Mouse (Mus musculus) limb, embryonic 15.5 days (tissue): ENCODE measurements around the gene Wwox. TPM values are rescaled to one million over a fixed set of nuclear protein-coding genes. Genes with fewer than 3 reads are reported as not detected.

ENCODE experiments used
- ATAC-seq: fragments of 200-750 bp; cut with Nextera tagmentation; 2 replicates; pipeline ENCODE4 v1.8.0; 2017; ENCODE audit warnings: low read depth, moderate TSS enrichment; ENCODE audit not compliant: insufficient number of reproducible peaks, low FRiP score, low TSS enrichment
- H3K27ac ChIP-seq: fragments of 300-500 bp; sonication (generic); 2 replicates; pipeline ENCODE4 v1.5.1; 2015; ENCODE audit warnings: moderate library complexity, mild to moderate bottlenecking, inconsistent platforms
- H3K27me3 ChIP-seq: fragments of 300-500 bp; sonication (generic); 2 replicates; pipeline ENCODE4 v1.6.1; 2015; ENCODE audit warnings: inconsistent platforms
- H3K36me3 ChIP-seq: fragments of 300-500 bp; sonication (generic); 2 replicates; pipeline ENCODE4 v1.6.1; 2015; ENCODE audit warnings: inconsistent platforms
- H3K4me1 ChIP-seq: fragments of 300-500 bp; sonication (generic); 2 replicates; pipeline ENCODE4 v1.6.1; 2015; ENCODE audit warnings: inconsistent platforms
- H3K4me2 ChIP-seq: fragments of 300-500 bp; sonication (generic); 2 replicates; pipeline ENCODE4 v1.6.1; 2015; ENCODE audit warnings: mild to moderate bottlenecking, inconsistent platforms
- H3K4me3 ChIP-seq: fragments of 300-500 bp; sonication (generic); 2 replicates; pipeline ENCODE4 v1.5.1; 2015; ENCODE audit warnings: mild to moderate bottlenecking, inconsistent platforms
- H3K9ac ChIP-seq: fragments of 300-500 bp; sonication (generic); 2 replicates; pipeline ENCODE4 v1.6.1; 2015; ENCODE audit warnings: inconsistent platforms
- H3K9me3 ChIP-seq: fragments of 300-500 bp; sonication (generic); 2 replicates; pipeline ENCODE4 v1.6.1; 2016; ENCODE audit warnings: inconsistent platforms
- WGBS: fragments of 180-500 bp; shearing (Covaris S2); methylation state at CpG from one replicate; pipeline ENCODE4 v1.1.7; 2015; 5-methylcytosine and 5-hydroxymethylcytosine counted together
- polyA plus RNA-seq: library from polyadenylated mRNA; unstranded; fragments of >200 nt; fragmentation: Nextera tagmentation; extraction: Ambion mirVana; gene quantifications from 2 replicates; pipeline ENCODE4 v1.2.1, GENCODE M21; 2015

The Wwox gene
- polyA plus RNA-seq, 1 experiment from 2014 or later: 10.4 TPM

DNA sequence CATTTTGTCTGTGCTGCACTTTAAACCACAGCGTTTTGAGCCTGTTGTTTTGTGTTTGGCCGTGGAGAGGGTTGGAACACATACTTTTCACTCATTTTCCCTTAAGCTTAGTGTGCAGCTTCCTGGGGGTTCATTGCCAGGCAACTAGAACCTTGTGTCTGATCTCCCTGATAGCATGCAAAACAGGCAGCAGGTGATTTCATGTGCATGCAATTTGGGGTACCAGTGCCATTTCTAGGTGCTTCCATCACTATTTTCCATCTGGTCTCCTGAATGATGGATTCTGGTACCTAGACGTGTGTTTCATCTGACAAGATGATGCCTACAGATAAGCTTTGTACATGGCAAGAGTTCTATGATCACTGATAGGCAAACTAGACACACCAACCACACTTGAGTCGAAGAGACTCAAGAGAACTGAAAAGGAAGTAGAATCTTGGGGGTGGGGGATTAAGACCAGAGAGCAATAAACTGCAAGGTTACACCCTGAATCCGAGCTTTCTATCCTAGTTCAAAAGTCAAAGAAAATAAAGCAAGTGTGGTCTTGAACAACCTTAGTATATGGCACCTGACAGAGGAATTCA, 951.6 kb downstream of the Wwox start:
- H3K4me2 ChIP-seq: no peak overlapping the region
- 80% methylated on average over 5 of the region's 5 CpGs for WGBS

DNA sequence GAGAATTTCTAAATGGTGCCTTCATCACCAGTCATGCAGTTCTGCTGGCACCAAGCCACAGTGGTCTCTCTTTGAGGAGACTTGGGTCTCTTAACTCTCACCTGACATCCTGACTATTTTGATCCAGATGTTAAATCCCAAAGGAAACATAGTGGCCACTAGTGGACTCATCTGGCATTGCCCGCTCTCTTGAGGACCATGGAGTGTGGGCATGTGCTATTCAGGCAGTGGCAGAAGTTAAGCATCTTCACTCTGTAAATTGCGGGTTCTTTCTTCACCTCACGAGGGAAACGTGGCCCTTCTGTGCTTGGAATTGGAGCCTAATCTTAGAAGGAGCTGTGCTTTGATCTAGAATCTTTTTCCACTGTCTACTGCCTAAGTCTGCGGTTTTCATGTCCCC, 956.4 kb downstream of the Wwox start:
- Histone ChIP-seq H3K4me1 (no peaks in the 10 kb centered on the region), H3K36me3 (no peaks in the 10 kb centered on the region), H3K4me3 (no peak overlapping the region), H3K4me2 (no peak overlapping the region), H3K27ac (no peak overlapping the region), H3K9me3 (no peaks in the 10 kb centered on the region), H3K9ac (no peak overlapping the region), H3K27me3 (0 out of 2 replicates have a peak, but pooled peaks cover 3% of the 10 kb centered on the region)
- no peak for ATAC-seq
- 72% methylated on average over 5 of the region's 5 CpGs for WGBS

More for the DNA sequence above, 951.6 kb downstream of the Wwox start:
- Histone ChIP-seq H3K36me3 (no peaks in the 10 kb centered on the region), H3K4me3 (no peak overlapping the region), H3K27ac (no peak overlapping the region), H3K9me3 (no peaks in the 10 kb centered on the region), H3K9ac (no peak overlapping the region), H3K27me3 (no peaks in the 10 kb centered on the region), H3K4me1 (no peaks in the 10 kb centered on the region)
- no peak for ATAC-seq

DNA sequence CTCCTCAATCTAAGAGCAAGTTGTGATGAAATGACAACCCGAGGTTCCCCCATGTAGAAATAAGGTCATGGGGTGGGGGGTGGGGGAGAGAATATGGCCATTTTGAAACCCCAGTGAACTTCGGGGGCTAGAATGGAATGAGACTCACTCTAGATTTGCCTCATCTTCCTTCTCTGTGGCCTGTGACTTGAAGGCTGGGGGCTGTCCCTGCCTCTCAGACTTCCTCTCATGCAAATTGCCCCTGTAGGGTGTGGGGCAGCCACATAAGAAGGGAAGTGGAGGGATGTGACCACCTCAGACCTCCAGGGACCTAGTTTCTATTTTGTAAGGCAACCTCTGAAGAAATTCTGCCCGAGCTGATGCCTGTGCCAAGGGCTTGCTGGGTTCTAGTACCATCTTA, 958.5 kb downstream of the Wwox start:
- no peak for ATAC-seq
- 90% methylated on average over 3 of the region's 3 CpGs for WGBS

DNA sequence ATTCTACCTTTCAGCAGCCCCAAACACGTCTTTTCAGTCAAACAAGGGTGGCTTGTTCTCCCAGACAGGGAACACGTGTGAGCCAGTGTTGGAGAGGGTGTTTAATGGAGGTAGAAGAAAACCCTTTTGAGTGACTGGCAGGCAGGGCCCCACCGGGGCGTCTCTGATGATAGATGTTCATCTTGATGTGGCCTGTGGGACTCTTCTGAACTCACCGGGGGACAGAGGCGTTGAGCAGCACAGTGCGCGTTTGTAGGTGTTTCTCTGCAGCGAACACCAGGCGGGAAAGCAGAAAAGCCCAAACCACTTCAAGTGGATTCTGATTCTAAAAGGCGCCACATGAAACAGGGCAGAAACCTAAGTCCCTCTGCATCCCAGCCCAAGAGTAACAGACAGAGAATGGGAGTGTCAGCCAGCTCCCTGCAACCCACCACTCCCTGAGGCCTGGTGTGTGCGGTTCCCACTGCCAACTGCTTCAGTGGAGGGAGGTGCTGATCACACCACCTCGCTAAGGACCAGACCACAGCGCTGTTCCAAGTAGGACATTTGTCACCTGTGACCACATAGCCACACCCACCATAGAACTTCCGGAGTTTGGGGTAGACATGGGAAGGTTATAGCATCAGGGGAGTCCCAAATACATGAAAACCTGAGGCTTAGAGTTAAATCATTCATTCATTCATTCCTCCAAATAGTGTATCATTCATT, 960.7 kb downstream of the Wwox start:
- Histone ChIP-seq H3K4me2 (no peak overlapping the region), H3K4me3 (no peak overlapping the region), H3K9ac (no peak overlapping the region), H3K27ac (no peak overlapping the region), H3K27me3 (peaks cover 8% of the 10 kb centered on the region; the same call in 1 of the 2 replicates), H3K9me3 (no peaks in the 10 kb centered on the region), H3K36me3 (no peaks in the 10 kb centered on the region), H3K4me1 (no peaks in the 10 kb centered on the region)
- no peak for ATAC-seq
- 39% methylated on average over 15 of the region's 15 CpGs for WGBS

More for the DNA sequence above, 958.5 kb downstream of the Wwox start:
- no peak overlapping the region for H3K4me2 ChIP-seq
- H3K9ac ChIP-seq: no peak overlapping the region
- H3K9me3 ChIP-seq: no peaks in the 10 kb centered on the region
- H3K36me3 ChIP-seq: no peaks in the 10 kb centered on the region
- H3K27me3 ChIP-seq: 0 out of 2 replicates have a peak, but pooled peaks cover 3% of the 10 kb centered on the region
- no peak overlapping the region for H3K27ac ChIP-seq
- H3K4me3 ChIP-seq: no peak overlapping the region
- H3K4me1 ChIP-seq: no peaks in the 10 kb centered on the region

Other genes starting within 250 kb of the Wwox start
- gene Vat1l, start 234.0 kb upstream of the Wwox start, polyA plus RNA-seq: 4.3 and 5.6 TPM in 2 replicates
- gene Clec3a, start 21.6 kb upstream of the Wwox start, polyA plus RNA-seq: 8.5 and 9.5 TPM in 2 replicates